In genomic region chr19:32712588-32713042, GRCm38 (mm10) we compare ENCODE assay signal across 7 mouse cellular contexts. TPM values are rescaled to one million over a fixed set of nuclear protein-coding genes. Genes with fewer than 3 reads are reported as not detected.
DNase-seq lines count a peak whose midpoint lies in the region; ATAC-seq lines count a peak whose summit lies in the region.

No protein-coding gene starts in this region.

- no peaks in the 10 kb centered on the region for H3K36me3 ChIP-seq in hindbrain, embryonic 15.5 days

- under 1% methylated on average over 11 of the region's 11 CpGs for WGBS in hindbrain, embryonic 15.5 days

- DNase-seq in cerebellum, postnatal 36 days: peak; percentile 82 to 88
- peak; percentile 71 to 76 for DNase-seq in frontal cortex, postnatal 36 days (ENCODE audit: low spot score in 2 of 2)
- DNase-seq in left cerebral cortex, postnatal 10 days (ENCODE audit: extremely low spot score in 1 of 2, low spot score in 2 of 2): peak; percentile 70 to 83
- DNase-seq in right cerebral cortex, postnatal 25 days: peak; percentile 61

- peak; percentile 91 for ATAC-seq in activated CD4-positive, CD25-positive, alpha-beta regulatory T cell, adult 4 months
- peak; percentile 89 for ATAC-seq in hindbrain, embryonic 15.5 days (ENCODE audit: low FRiP score, low read depth)
- ATAC-seq in megakaryocyte progenitor cell, adult 5-6 weeks (replicated peaks; ENCODE audit: poor library complexity): peak; percentile 88

- peak overlapping the region; percentile 61 for H3K4me3 ChIP-seq in hindbrain, embryonic 15.5 days

- H3K4me2 ChIP-seq in hindbrain, embryonic 15.5 days: peak overlapping the region; percentile 83

- H3K9me3 ChIP-seq in hindbrain, embryonic 15.5 days: no peaks in the 10 kb centered on the region

- peak overlapping the region; percentile 72 for H3K9ac ChIP-seq in hindbrain, embryonic 15.5 days

- H3K27ac ChIP-seq in hindbrain, embryonic 15.5 days (replicated peaks): peak overlapping the region; percentile 96

- no peaks in the 10 kb centered on the region for H3K27me3 ChIP-seq in hindbrain, embryonic 15.5 days

- intact Hi-C loops in left cerebral cortex, postnatal 10 days (cut with DNase I): loop anchor here (2.0 kb wide), 2 partner anchors 44 to 654 kb away; partner anchors contain the start of gene Pten

- H3K4me1 ChIP-seq in hindbrain, embryonic 15.5 days (replicated peaks): peaks cover 20% of the 10 kb centered on the region

RNA-seq across cellular contexts. Expression of gene Atad1, which starts 27.0 kb away (rescaled TPM):
- polyA plus RNA-seq in activated CD4-positive, CD25-positive, alpha-beta regulatory T cell, adult 4 months (2017; shearing (Covaris generic)): 100 to 1,000 TPM in 1 of 2 experiments, 10 to 100 TPM in 1; 86.2 to 108 TPM
- polyA plus RNA-seq in hindbrain, embryonic 15.5 days (2015; fragmentation: Nextera tagmentation; extraction: Ambion mirVana): 109 and 112 TPM in 2 replicates
- 100 to 1,000 TPM; 111 to 124 TPM for total RNA-seq in left cerebral cortex, postnatal 10 days (2021)
- 88.9 and 89.5 TPM in 2 replicates for total RNA-seq in megakaryocyte progenitor cell, adult 5-6 weeks (2015)
- 64.2 and 68.4 TPM in 2 replicates for total RNA-seq in megakaryocyte progenitor cell, adult 5-6 weeks (2017)

RNA-seq across cellular contexts. Expression of gene Pten, which starts 44.7 kb away (rescaled TPM):
- 10 to 100 TPM; 14.2 to 15.3 TPM for polyA plus RNA-seq in activated CD4-positive, CD25-positive, alpha-beta regulatory T cell, adult 4 months (2017; shearing (Covaris generic))
- 10.6 and 13.5 TPM in 2 replicates for polyA plus RNA-seq in hindbrain, embryonic 15.5 days (2015; fragmentation: Nextera tagmentation; extraction: Ambion mirVana)
- total RNA-seq in left cerebral cortex, postnatal 10 days (2021): 100 to 1,000 TPM; 156 to 162 TPM
- 97.4 and 97.8 TPM in 2 replicates for total RNA-seq in megakaryocyte progenitor cell, adult 5-6 weeks (2015)
- 92.9 and 97.4 TPM in 2 replicates for total RNA-seq in megakaryocyte progenitor cell, adult 5-6 weeks (2017)

Comparison
In these comparisons a context has a peak if more than half of its experiments do, and no peak if none do; other contexts are left out.
1. Peak in every context shown above with its lines: DNase-seq, ATAC-seq, H3K4me3 ChIP-seq and H3K27ac ChIP-seq.